Mouse (Mus musculus) MEL-GATA-1-ER (cell line): ENCODE data around the gene Atxn7l3.

ENCODE experiments used
- DNase-seq: peaks from one replicate; pipeline ENCODE4 v3.0.0-alpha.2; 2012; ENCODE audit warnings: low read depth; ENCODE audit errors: extremely low read depth

Atxn7l3 gene

GRCm38 (mm10) chr11:102265816-102266215 is 30.6 kb downstream of the Atxn7l3 start:
- DNase-seq: no peak

- DNase-seq: no peak
These were observed 33.2 kb downstream of the Atxn7l3 start for GRCm38 (mm10) chr11:102263211-102263610.

- no peak for DNase-seq
These were observed 37.9 kb downstream of the Atxn7l3 start for GRCm38 (mm10) chr11:102258521-102258920.

GRCm38 (mm10) chr11:102258095-102258494 is 38.3 kb downstream of the Atxn7l3 start:
- DNase-seq: no peak

DNA sequence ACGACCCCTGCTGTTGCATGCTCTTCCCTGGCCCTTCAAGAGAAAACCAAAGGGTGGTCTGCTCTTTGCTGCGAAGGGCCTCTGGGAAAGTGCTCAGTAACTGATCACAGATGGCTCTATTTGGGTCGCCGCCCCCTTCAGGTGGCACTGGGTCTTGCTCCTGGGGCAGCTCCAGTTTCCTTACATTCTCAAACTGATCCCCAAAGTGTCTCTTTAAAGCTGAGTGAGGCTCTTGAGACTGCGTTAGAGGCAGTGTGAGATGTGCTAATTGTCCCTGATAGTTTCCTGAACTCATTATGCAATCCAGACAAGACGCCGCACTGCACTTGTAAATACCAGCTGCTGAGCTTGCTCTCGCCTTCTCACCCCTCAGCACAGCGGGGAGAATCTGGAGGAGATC is 38.9 kb downstream of the Atxn7l3 start:
- DNase-seq: no peak

- DNase-seq: no peak
These were observed 46.9 kb downstream of the Atxn7l3 start for GRCm38 (mm10) chr11:102249351-102250090.

DNA sequence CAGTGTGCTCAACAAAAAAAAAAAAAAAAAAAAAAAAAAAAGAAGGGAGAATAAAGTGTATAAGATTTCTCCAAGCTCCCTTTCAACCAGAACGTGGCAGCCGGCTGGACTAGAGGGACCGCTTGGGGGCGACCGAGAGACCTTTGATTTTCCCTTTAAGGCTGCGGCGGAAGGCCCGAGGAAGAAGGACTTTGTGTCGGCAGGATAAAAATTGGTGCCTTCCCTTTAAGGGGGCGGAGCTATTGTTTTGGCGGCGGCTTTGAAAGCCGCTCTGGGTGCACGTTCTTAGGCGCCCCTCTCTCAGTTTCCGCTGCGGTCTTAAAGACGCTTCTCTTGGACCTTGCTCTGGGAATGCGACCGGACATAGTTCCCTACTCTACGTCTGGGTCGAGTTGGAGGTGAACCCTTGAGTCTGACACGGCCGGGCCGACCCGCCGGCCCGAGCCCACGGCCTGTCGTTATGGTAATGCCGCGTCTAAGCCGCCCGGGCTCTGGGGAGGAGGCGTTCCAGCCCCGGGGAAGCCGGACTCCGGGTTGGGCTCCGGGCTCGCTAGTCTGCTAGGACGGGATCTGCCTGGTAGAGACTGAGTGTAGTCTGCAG is 47.7 kb downstream of the Atxn7l3 start, which contains the start of gene BC030867:
Gene BC030867 (plus strand): TSS at position 253 of the 601 bp plus-strand sequence.
- peak; percentile 85 for DNase-seq

- DNase-seq: no peak
These were observed 49.6 kb downstream of the Atxn7l3 start for GRCm38 (mm10) chr11:102246871-102247270.

- no peak for DNase-seq
These were observed 50.2 kb downstream of the Atxn7l3 start for GRCm38 (mm10) chr11:102246273-102246635.

DNA sequence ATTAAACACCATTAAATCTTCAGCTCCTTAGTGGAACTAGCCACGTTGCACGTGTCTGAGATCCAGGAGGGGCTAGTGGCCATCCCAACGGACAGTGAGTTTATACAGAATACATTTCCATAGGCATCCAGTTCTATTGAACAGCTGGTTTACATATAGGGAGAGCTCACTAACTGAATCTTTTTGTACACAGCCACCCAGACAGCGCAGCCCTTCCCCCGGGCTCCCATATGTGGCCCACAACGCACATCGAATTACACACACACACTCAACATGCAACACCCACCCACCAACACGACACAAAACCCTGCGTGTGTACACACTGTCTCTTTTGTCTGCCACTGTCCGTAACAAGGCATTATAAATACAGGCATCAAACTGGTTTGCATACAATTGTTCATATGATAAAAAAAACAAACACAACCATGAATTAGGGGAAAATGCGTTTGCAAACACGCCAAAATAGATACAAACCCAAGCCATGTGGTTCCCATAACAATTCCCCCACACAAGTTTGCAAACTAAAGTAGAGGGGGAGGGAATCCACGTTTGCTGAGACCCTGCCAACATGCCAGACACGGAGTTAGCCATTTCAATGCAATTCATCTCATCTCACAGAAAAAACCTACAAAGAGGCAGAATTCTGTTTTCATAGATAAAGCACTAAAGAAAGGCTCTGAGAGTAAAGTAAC is 50.7 kb downstream of the Atxn7l3 start:
- no peak for DNase-seq

GRCm38 (mm10) chr11:102244926-102245449 is 51.4 kb downstream of the Atxn7l3 start:
- peak; percentile 69 for DNase-seq

GRCm38 (mm10) chr11:102241874-102242273 is 54.6 kb downstream of the Atxn7l3 start:
- DNase-seq: no peak

- no peak for DNase-seq
These were observed 55.2 kb downstream of the Atxn7l3 start for GRCm38 (mm10) chr11:102241246-102241645.

- DNase-seq: no peak
These were observed 55.8 kb downstream of the Atxn7l3 start for GRCm38 (mm10) chr11:102240636-102241035.
